Mouse (Mus musculus) brain, adult 10 weeks (tissue): ENCODE data around the gene Ubiad1. TPM values are rescaled to one million over a fixed set of nuclear protein-coding genes. Genes with fewer than 3 reads are reported as not detected.

ENCODE experiments used
- polyA plus RNA-seq: library from polyadenylated mRNA; stranded (reverse); fragments of 350-450 nt; fragmentation: Illumina TruSeq; extraction: RNeasy Lipid Tissue Mini Kit (QIAGEN cat#74804); gene quantifications from one replicate; pipeline ENCODE4 v1.2.3, GENCODE M21; 2015; ENCODE audit warnings: low read depth, low replicate concordance

Ubiad1 gene
- polyA plus RNA-seq = 7.9 TPM

DNA sequence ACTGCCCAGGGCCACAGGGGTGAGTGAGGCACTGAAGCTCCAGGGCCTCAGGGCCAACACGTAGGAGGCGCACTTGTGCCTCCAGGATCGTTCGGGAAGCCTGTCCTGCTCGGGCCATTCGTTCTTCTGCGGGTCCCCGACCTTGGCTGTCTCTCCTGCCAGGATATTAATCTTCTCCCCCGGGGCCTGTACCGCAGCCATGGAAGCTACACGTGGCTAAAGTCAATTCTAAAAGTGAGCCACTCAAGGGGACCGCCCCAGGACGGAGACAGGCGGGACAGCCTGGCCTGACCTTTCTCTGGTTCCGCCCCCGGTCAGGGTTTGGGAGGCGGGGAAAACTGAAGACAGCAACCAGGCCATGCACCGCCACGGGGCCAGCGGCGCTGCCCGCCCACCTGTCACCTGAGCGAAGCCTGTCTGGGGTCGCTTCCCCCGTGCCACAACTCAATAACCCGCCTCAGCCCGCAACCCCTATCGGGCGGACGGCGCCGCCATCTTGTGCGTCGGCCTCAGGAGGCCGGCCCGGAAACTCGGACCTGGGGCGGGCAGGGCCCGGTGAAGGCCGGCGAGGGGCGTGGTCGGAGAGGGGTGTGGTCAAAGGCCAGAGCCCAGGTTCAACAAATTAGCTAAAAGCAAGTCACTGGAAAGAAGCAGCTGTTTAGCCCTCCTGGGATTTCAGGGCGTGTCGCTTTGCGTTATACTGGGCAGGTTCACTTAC, at the start of gene Ubiad1:
Gene Ubiad1, minus strand, starts transcription at position 522 of the 718 bp plus-strand sequence.

DNA sequence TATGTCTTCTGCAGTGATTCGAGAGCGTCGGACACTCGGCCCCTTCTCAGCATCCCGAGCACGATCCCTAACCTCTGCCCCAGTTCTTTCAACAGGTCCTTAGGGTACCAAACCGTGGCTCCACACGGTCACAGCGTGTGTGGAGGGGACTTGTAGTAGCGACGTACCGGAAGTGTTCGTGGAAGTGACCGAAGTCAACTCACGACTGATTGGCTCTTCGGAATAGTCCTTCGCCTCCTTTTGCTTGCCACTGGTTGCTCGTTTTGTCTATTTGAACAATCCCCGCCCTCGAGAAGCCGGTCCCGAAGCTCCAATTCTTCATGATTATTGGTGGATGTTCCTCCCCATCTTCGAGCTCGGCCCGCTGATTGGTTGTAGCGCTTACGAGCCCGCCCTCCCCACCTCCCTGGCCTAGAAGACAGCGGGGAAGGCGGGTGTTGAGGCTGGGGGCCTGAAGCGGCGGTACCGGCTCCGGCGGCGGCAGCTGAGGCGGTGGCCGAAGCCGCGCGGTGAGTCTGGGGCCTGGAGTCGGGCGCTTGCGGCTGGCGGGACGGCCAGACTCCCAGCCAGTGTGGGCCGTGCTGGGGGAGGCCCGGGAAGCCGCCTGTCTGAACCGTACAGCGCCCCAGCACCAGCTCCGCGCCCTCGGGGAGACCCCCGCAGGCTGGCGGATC, 3.7 kb upstream of the Ubiad1 start, which contains the start of gene Mtor:
Gene Mtor, plus strand, starts transcription at position 433 of the 674 bp plus-strand sequence.

Other genes with a start within 250 kb of the Ubiad1 start
- gene Disp3, start 156.8 kb downstream of the Ubiad1 start, polyA plus RNA-seq = 12.1 TPM
- gene Mtor, start 3.8 kb upstream of the Ubiad1 start, polyA plus RNA-seq = 36.0 TPM
- 0.40 TPM for gene Angptl7, start 55.7 kb upstream of the Ubiad1 start, polyA plus RNA-seq
- 41.6 TPM for gene Exosc10, start 113.7 kb upstream of the Ubiad1 start, polyA plus RNA-seq
- gene Srm, start 146.7 kb upstream of the Ubiad1 start, polyA plus RNA-seq = 71.7 TPM
- 0.73 TPM for gene Masp2, start 157.8 kb upstream of the Ubiad1 start, polyA plus RNA-seq
- gene Tardbp, start 182.2 kb upstream of the Ubiad1 start, polyA plus RNA-seq = 214 TPM
- gene Gm572, start 198.5 kb upstream of the Ubiad1 start, polyA plus RNA-seq = not detected